Mouse (Mus musculus): ENCODE results near the gene Zfp319. TPM values are rescaled to one million over a fixed set of nuclear protein-coding genes. Genes with fewer than 3 reads are reported as not detected.

Gene Zfp319
- polyA plus RNA-seq, 1 experiment: not detected

DNA sequence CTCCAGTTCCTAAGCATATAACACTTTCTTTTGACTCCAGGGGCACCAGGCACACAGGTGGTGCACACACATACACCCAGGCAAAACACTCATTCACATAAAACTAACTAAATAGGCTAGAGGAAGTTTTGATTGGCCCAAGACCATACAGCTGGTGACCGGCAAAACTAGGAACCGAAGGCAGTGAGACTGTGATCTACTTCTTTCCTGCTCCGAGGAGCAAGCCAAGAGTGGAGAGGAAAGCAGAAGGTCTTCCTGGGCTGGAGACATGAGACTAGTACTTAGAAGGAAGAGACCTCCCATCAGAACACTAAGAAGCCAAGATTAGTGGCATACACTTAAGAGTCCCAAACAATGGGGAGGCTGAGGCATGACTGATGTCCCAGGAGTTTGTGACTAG lies 8.5 kb downstream of the Zfp319 start:
- WGBS: 85% methylated on average over 3 of the region's 3 CpGs
- TF ChIP-seq CTCF (IDR thresholded peaks at IDR 0.05; ENCODE audit: insufficient read depth, low read depth, low read length) (no peak), POLR2A (IDR thresholded peaks at IDR 0.05; ENCODE audit: insufficient read depth, low read depth, low read length) (no peak)
- H3K4me1 ChIP-seq (ENCODE audit: control insufficient read depth, insufficient read depth, low read length): peaks cover 20% of the 10 kb centered on the region
- H3K27ac ChIP-seq (ENCODE audit: insufficient read depth, low read depth, low read length): no peak overlapping the region
- H3K4me3 ChIP-seq (ENCODE audit: insufficient read depth, low read depth, low read length): no peak overlapping the region

- TF ChIP-seq POLR2A (IDR thresholded peaks at IDR 0.05; ENCODE audit: insufficient read depth, low read depth, low read length) (no peak), CTCF (IDR thresholded peaks at IDR 0.05; ENCODE audit: insufficient read depth, low read depth, low read length) (no peak)
- 7% methylated on average over 41 of the region's 41 CpGs for WGBS
- Histone ChIP-seq H3K27ac (ENCODE audit: insufficient read depth, low read depth, low read length) (no peak overlapping the region), H3K4me3 (ENCODE audit: insufficient read depth, low read depth, low read length) (peak overlapping the region; percentile 16), H3K4me1 (ENCODE audit: control insufficient read depth, insufficient read depth, low read length) (peaks cover 16% of the 10 kb centered on the region)
Observed at GRCm38 (mm10) chr8:95320224-95321139, 11.3 kb downstream of the Zfp319 start.

- H3K27ac ChIP-seq (ENCODE audit: insufficient read depth, low read depth, low read length): no peak overlapping the region
- no peak overlapping the region for H3K4me3 ChIP-seq (ENCODE audit: insufficient read depth, low read depth, low read length)
- TF ChIP-seq POLR2A (IDR thresholded peaks at IDR 0.05; ENCODE audit: insufficient read depth, low read depth, low read length): no peak
- no peak for TF ChIP-seq CTCF (IDR thresholded peaks at IDR 0.05; ENCODE audit: insufficient read depth, low read depth, low read length)
- 100% methylated on average over 1 of the region's 1 CpGs for WGBS
- H3K4me1 ChIP-seq (ENCODE audit: control insufficient read depth, insufficient read depth, low read length): peaks cover 5% of the 10 kb centered on the region
Observed at GRCm38 (mm10) chr8:95315350-95315749, 16.4 kb downstream of the Zfp319 start.

GRCm38 (mm10) chr8:95314707-95315106 lies 17.0 kb downstream of the Zfp319 start:
- TF ChIP-seq POLR2A (IDR thresholded peaks at IDR 0.05; ENCODE audit: insufficient read depth, low read depth, low read length) (no peak), CTCF (IDR thresholded peaks at IDR 0.05; ENCODE audit: insufficient read depth, low read depth, low read length) (no peak)
- Histone ChIP-seq H3K4me3 (ENCODE audit: insufficient read depth, low read depth, low read length) (no peak overlapping the region), H3K4me1 (ENCODE audit: control insufficient read depth, insufficient read depth, low read length) (no peaks in the 10 kb centered on the region), H3K27ac (ENCODE audit: insufficient read depth, low read depth, low read length) (no peak overlapping the region)
- WGBS: 49% methylated on average over 2 of the region's 2 CpGs

- 79% methylated on average over 6 of the region's 6 CpGs for WGBS
- H3K4me3 ChIP-seq (ENCODE audit: insufficient read depth, low read depth, low read length): no peak overlapping the region
- no peak overlapping the region for H3K27ac ChIP-seq (ENCODE audit: insufficient read depth, low read depth, low read length)
- TF ChIP-seq POLR2A (IDR thresholded peaks at IDR 0.05; ENCODE audit: insufficient read depth, low read depth, low read length) (no peak), CTCF (IDR thresholded peaks at IDR 0.05; ENCODE audit: insufficient read depth, low read depth, low read length) (no peak)
- no peaks in the 10 kb centered on the region for H3K4me1 ChIP-seq (ENCODE audit: control insufficient read depth, insufficient read depth, low read length)
Observed at GRCm38 (mm10) chr8:95313857-95314256, 17.9 kb downstream of the Zfp319 start.

DNA sequence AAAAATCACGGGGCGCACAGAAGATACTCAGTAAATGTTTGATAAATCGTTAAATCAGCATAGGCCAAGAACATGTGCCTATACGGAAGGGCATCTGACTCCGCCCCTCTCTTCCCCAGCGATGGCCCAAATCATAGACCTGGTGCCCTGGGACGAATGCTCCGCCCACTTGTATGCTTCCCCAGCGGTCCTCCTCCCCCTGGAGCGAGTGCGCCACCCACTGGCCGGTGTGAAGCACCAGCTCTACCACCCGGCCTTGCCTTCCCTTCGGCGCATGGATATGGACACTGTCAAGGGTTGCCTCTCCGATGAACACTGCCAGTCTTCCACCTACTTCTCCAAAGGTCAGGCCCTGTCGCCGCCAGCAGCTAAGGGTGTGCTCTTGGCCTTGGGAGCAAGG lies 18.9 kb downstream of the Zfp319 start:
- Histone ChIP-seq H3K4me3 (ENCODE audit: insufficient read depth, low read depth, low read length) (no peak overlapping the region), H3K4me1 (ENCODE audit: control insufficient read depth, insufficient read depth, low read length) (no peaks in the 10 kb centered on the region), H3K27ac (ENCODE audit: insufficient read depth, low read depth, low read length) (no peak overlapping the region)
- 68% methylated on average over 18 of the region's 18 CpGs for whole genome bisulfite sequencing
- no peak for TF ChIP-seq POLR2A (IDR thresholded peaks at IDR 0.05; ENCODE audit: insufficient read depth, low read depth, low read length)
- no peak for TF ChIP-seq CTCF (IDR thresholded peaks at IDR 0.05; ENCODE audit: insufficient read depth, low read depth, low read length)

DNA sequence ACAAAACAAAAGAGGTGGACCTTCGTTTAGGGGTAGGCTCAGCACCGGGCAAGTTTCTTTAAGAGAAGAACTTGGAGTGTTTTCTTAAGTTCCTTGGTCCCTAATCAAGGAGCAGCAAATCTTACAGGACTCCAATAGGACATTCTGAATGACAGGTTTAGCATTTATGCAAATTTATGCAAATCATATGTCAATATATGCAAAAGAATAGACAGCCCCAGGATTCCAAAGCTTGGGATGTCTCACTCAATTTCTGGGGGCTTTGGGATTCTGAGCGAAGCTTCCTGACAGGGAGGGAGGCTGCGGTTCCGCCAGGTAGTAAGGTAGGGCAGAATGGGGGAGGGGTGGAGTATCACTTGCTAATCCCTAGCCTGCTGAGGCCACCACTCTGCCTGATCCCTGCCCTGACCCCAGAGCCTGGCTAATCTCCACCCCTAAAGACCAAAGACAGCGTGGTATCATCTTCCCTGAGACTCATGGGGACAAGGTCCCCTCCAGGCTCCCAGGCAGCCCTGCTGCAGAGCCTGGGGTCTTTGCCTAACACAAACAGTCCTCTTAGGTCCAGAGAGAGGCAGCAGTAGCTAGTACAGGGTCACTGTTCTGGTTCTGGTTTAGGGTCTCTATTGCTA lies 21.3 kb downstream of the Zfp319 start, which contains the start of gene Tepp:
Tepp (plus strand) TSS at position 225 of the 629 bp plus-strand sequence.
- H3K4me1 ChIP-seq (ENCODE audit: control insufficient read depth, insufficient read depth, low read length): no peaks in the 10 kb centered on the region
- no peak for TF ChIP-seq CTCF (IDR thresholded peaks at IDR 0.05; ENCODE audit: insufficient read depth, low read depth, low read length)
- no peak for TF ChIP-seq POLR2A (IDR thresholded peaks at IDR 0.05; ENCODE audit: insufficient read depth, low read depth, low read length)
- 55% methylated on average over 6 of the region's 6 CpGs for WGBS
- no peak within 1 kb of the TSS for H3K4me3 ChIP-seq (ENCODE audit: insufficient read depth, low read depth, low read length)
- H3K27ac ChIP-seq (ENCODE audit: insufficient read depth, low read depth, low read length): no peak within 1 kb of the TSS

GRCm38 (mm10) chr8:95306431-95306830 lies 25.3 kb downstream of the Zfp319 start, which contains the start of gene Cngb1:
Cngb1 (minus strand) TSS chr8:95306585.
- 59% methylated on average over 6 of the region's 6 CpGs for WGBS

DNA sequence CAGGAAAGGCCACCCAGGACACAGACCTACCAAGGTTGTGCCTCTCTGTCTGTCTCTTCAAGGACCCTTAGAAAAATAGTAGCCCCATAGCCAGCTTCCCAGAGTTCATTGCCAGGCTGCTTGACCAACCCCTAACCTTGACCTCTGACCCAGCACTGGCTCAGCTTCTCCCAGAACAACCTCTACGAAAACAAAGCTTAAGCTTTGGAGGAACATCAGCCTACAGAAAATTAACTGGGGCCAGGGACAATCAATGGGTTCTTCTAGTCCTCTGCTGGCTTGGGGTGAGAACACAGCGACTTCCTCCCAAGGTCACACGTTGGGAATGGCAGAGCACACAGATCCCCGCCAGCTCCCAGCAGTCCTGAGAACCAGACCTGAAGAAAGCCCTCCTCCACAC lies 26.2 kb downstream of the Zfp319 start:
- WGBS: 89% methylated on average over 4 of the region's 4 CpGs
- Histone ChIP-seq H3K4me1 (ENCODE audit: control insufficient read depth, insufficient read depth, low read length) (no peaks in the 10 kb centered on the region), H3K4me3 (ENCODE audit: insufficient read depth, low read depth, low read length) (no peak overlapping the region), H3K27ac (ENCODE audit: insufficient read depth, low read depth, low read length) (no peak overlapping the region)
- TF ChIP-seq CTCF (IDR thresholded peaks at IDR 0.05; ENCODE audit: insufficient read depth, low read depth, low read length) (no peak), POLR2A (IDR thresholded peaks at IDR 0.05; ENCODE audit: insufficient read depth, low read depth, low read length) (no peak)

More at GRCm38 (mm10) chr8:95306431-95306830, 25.3 kb downstream of the Zfp319 start, which contains the start of gene Cngb1:
- TF ChIP-seq CTCF (IDR thresholded peaks at IDR 0.05; ENCODE audit: insufficient read depth, low read depth, low read length) (no peak), POLR2A (IDR thresholded peaks at IDR 0.05; ENCODE audit: insufficient read depth, low read depth, low read length) (no peak)
- Histone ChIP-seq H3K4me3 (ENCODE audit: insufficient read depth, low read depth, low read length) (no peak within 1 kb of the TSS), H3K4me1 (ENCODE audit: control insufficient read depth, insufficient read depth, low read length) (no peaks in the 10 kb centered on the region), H3K27ac (ENCODE audit: insufficient read depth, low read depth, low read length) (no peak within 1 kb of the TSS)
